ENCODE assay signal across 8 mouse cellular contexts in the genomic region with DNA sequence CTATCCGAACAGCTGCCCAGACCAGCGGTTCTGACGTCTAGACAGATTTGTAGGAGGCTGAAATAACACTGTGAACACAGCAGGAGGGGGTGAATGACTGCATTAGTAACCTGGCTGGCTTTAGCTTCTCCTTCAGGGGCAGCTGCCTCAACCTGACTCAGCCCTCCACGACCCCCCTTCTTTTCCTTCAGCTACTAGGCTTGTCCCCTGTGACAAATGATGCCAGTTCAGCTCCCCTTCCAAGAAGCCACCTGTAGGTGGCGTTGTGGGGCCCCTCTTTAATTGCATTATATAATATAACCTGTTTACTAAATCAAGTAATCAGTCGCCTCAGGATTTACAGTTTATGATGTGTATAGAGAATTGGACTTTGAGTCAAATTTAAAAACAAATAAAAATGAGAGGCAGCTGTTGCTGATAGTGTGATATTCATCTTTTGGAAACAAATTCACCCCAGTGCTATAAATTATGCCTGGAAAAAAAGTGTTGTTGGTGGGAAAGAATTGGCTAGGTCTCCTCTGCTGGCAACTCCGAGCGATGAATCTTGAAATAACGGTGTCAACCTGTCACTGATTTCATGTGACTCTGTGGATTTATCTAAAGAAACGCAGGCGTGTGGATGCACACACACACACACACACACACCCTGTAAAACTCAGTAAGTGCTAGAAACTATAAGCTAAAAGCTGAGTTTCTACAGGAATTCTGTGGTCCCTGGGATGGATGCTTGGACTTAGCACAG.
A peak's percentile ranks its signal among the peaks of the same experiment; 100 is the strongest.
DNase-seq lines count a peak whose midpoint lies in the region; ATAC-seq lines count a peak whose summit lies in the region.

No protein-coding gene starts in this region.

- H3K36me3 ChIP-seq in heart, embryonic 11.5 days (ENCODE audit: control insufficient read depth, insufficient read depth, low read length), result no peaks in the 10 kb centered on the region
- no peaks in the 10 kb centered on the region for H3K36me3 ChIP-seq in liver, embryonic 12.5 days
- H3K36me3 ChIP-seq in midbrain, embryonic 13.5 days, result no peaks in the 10 kb centered on the region

- H3K4me3 ChIP-seq in heart, embryonic 11.5 days (ENCODE audit: low read depth, low read length), result no peak overlapping the region
- H3K4me3 ChIP-seq in liver, embryonic 12.5 days, result no peak overlapping the region
- no peak overlapping the region for H3K4me3 ChIP-seq in midbrain, embryonic 13.5 days (replicated peaks)

- no peak for ATAC-seq in heart, embryonic 11.5 days (replicated peaks; ENCODE audit: insufficient number of reproducible peaks, low FRiP score, low TSS enrichment)
- no peak for ATAC-seq in liver, embryonic 12.5 days
- ATAC-seq in midbrain, embryonic 13.5 days, result no peak

- H3K9ac ChIP-seq in heart, embryonic 11.5 days (ENCODE audit: low read depth, low read length), result no peak overlapping the region
- H3K9ac ChIP-seq in liver, embryonic 12.5 days, result no peak overlapping the region
- H3K9ac ChIP-seq in midbrain, embryonic 13.5 days (replicated peaks), result no peak overlapping the region

- H3K4me1 ChIP-seq in heart, embryonic 11.5 days (ENCODE audit: control insufficient read depth, insufficient read depth, low read length), result peaks cover 4% of the 10 kb centered on the region; the same call in 1 of the 2 replicates
- H3K4me1 ChIP-seq in liver, embryonic 12.5 days, result no peaks in the 10 kb centered on the region
- H3K4me1 ChIP-seq in midbrain, embryonic 13.5 days (replicated peaks), result peaks cover 28% of the 10 kb centered on the region

- WGBS in heart, embryonic 11.5 days (ENCODE audit: insufficient replicate concordance), result 58% methylated on average over 11 of the region's 11 CpGs
- 53% methylated on average over 11 of the region's 11 CpGs for WGBS in liver, embryonic 12.5 days (ENCODE audit: insufficient replicate concordance)
- 63% methylated on average over 11 of the region's 11 CpGs for WGBS in midbrain, embryonic 13.5 days

- no peak overlapping the region for H3K4me2 ChIP-seq in heart, embryonic 11.5 days
- H3K4me2 ChIP-seq in liver, embryonic 12.5 days, result no peak overlapping the region
- no peak overlapping the region for H3K4me2 ChIP-seq in midbrain, embryonic 13.5 days (replicated peaks)

- H3K27ac ChIP-seq in heart, embryonic 11.5 days (ENCODE audit: low read depth, low read length), result no peak overlapping the region
- H3K27ac ChIP-seq in liver, embryonic 12.5 days, result no peak overlapping the region
- no peak overlapping the region for H3K27ac ChIP-seq in midbrain, embryonic 13.5 days

- H3K9me3 ChIP-seq in heart, embryonic 11.5 days (replicated peaks; ENCODE audit: control insufficient read depth, low read length), result no peaks in the 10 kb centered on the region
- H3K9me3 ChIP-seq in liver, embryonic 12.5 days (replicated peaks), result no peaks in the 10 kb centered on the region
- H3K9me3 ChIP-seq in midbrain, embryonic 13.5 days, result no peaks in the 10 kb centered on the region

- no peaks in the 10 kb centered on the region for H3K27me3 ChIP-seq in heart, embryonic 11.5 days (ENCODE audit: control insufficient read depth, insufficient read depth, low read length)
- H3K27me3 ChIP-seq in liver, embryonic 12.5 days (replicated peaks), result no peaks in the 10 kb centered on the region
- no peaks in the 10 kb centered on the region for H3K27me3 ChIP-seq in midbrain, embryonic 13.5 days

- DNase-seq in heart, postnatal 4 days, result peak; percentile 29
- peak; percentile 33 for DNase-seq in urinary bladder, postnatal 14 days (ENCODE audit: low spot score)
- DNase-seq in urinary bladder, postnatal 4 days (ENCODE audit: low spot score in 2 of 2), result no peak
- peak; percentile 36 for DNase-seq in gastrocnemius, postnatal 10 days
- peak; percentile 64 for DNase-seq in retina, postnatal 1 day

Comparison
In these comparisons a context has a peak if more than half of its experiments do, and no peak if none do; other contexts are left out.
1. DNase-seq: peak in heart, postnatal 4 days (single experiment), urinary bladder, postnatal 14 days (single experiment), gastrocnemius, postnatal 10 days (single experiment) and retina, postnatal 1 day (single experiment); none in urinary bladder, postnatal 4 days (0 of 2).